Mouse (Mus musculus) hindbrain, embryonic 13.5 days (tissue): ENCODE data around the gene Cd82. TPM values are rescaled to one million over a fixed set of nuclear protein-coding genes. Genes with fewer than 3 reads are reported as not detected.

ENCODE experiments used
- ATAC-seq: fragments of 200-750 bp; cut with Nextera tagmentation; 2 replicates; pipeline ENCODE4 v1.8.0; 2017; ENCODE audit warnings: moderate TSS enrichment; ENCODE audit not compliant: low FRiP score
- H3K27ac ChIP-seq: fragments of 300-500 bp; sonication (generic); 2 replicates; pipeline ENCODE4 v1.5.1; 2015; ENCODE audit warnings: inconsistent platforms, mild to moderate bottlenecking, moderate library complexity
- H3K27me3 ChIP-seq: fragments of 300-500 bp; sonication (generic); 2 replicates; pipeline ENCODE4 v1.6.1; 2015; ENCODE audit warnings: mild to moderate bottlenecking, inconsistent platforms
- H3K36me3 ChIP-seq: fragments of 300-500 bp; sonication (generic); 2 replicates; pipeline ENCODE4 v1.6.1; 2015; ENCODE audit warnings: mild to moderate bottlenecking, inconsistent platforms
- H3K4me1 ChIP-seq: fragments of 300-500 bp; sonication (generic); replicated peaks from 2 replicates; pipeline ENCODE4 v1.6.1; 2015; ENCODE audit warnings: inconsistent platforms
- H3K4me2 ChIP-seq: fragments of 300-500 bp; sonication (generic); 2 replicates; pipeline ENCODE4 v1.6.1; 2015; ENCODE audit warnings: inconsistent platforms, mild to moderate bottlenecking, moderate library complexity
- H3K4me3 ChIP-seq: fragments of 300-500 bp; sonication (generic); 2 replicates; pipeline ENCODE4 v1.5.1; 2015; ENCODE audit warnings: mild to moderate bottlenecking, inconsistent platforms
- H3K9ac ChIP-seq: fragments of 300-500 bp; sonication (generic); 2 replicates; pipeline ENCODE4 v1.6.1; 2015; ENCODE audit warnings: mild to moderate bottlenecking, inconsistent platforms
- H3K9me3 ChIP-seq: fragments of 300-500 bp; sonication (generic); 2 replicates; pipeline ENCODE4 v1.6.1; 2016; ENCODE audit warnings: inconsistent platforms
- WGBS: fragments of 180-500 bp; shearing (Covaris S2); methylation state at CpG from one replicate; pipeline ENCODE4 v1.1.7; 2015; 5-methylcytosine and 5-hydroxymethylcytosine counted together
- polyA plus RNA-seq: library from polyadenylated mRNA; unstranded; fragments of >200 nt; fragmentation: Nextera tagmentation; extraction: Ambion mirVana; gene quantifications from 2 replicates; pipeline ENCODE4 v1.2.1, GENCODE M21; 2015

Cd82 gene
- polyA plus RNA-seq, 1 experiment from 2014 or later: 23.7 TPM

- Histone ChIP-seq H3K36me3 (no peaks in the 10 kb centered on the region), H3K9ac (peak overlapping the region; percentile 49; the same call in 1 of the 2 replicates)
These were observed 44.5 kb downstream of the Cd82 start for GRCm38 (mm10) chr2:93418396-93418795.

GRCm38 (mm10) chr2:93416874-93417709 lies 45.8 kb downstream of the Cd82 start:
- Histone ChIP-seq H3K36me3 (no peaks in the 10 kb centered on the region), H3K4me3 (no peak overlapping the region), H3K27me3 (peaks cover 17% of the 10 kb centered on the region; the same call in 1 of the 2 replicates), H3K9me3 (no peaks in the 10 kb centered on the region), H3K4me1 (peaks cover 18% of the 10 kb centered on the region), H3K27ac (no peak overlapping the region), H3K4me2 (no peak overlapping the region), H3K9ac (no peak overlapping the region)
- ATAC-seq: no peak
- 84% methylated on average over 12 of the region's 12 CpGs for WGBS

More at GRCm38 (mm10) chr2:93418396-93418795, 44.5 kb downstream of the Cd82 start:
- peaks cover 17% of the 10 kb centered on the region; the same call in 1 of the 2 replicates for H3K27me3 ChIP-seq
- ATAC-seq: peak; percentile 69
- WGBS: 11% methylated on average over 8 of the region's 8 CpGs
- H3K4me3 ChIP-seq: no peak overlapping the region
- H3K27ac ChIP-seq: no peak overlapping the region
- peaks cover 9% of the 10 kb centered on the region for H3K4me1 ChIP-seq
- no peaks in the 10 kb centered on the region for H3K9me3 ChIP-seq
- H3K4me2 ChIP-seq: no peak overlapping the region

GRCm38 (mm10) chr2:93415281-93415680 lies 47.7 kb downstream of the Cd82 start:
- no peaks in the 10 kb centered on the region for H3K9me3 ChIP-seq
- H3K4me2 ChIP-seq: no peak overlapping the region
- no peak overlapping the region for H3K4me3 ChIP-seq
- H3K27me3 ChIP-seq: peaks cover 12% of the 10 kb centered on the region; the same call in 1 of the 2 replicates
- H3K27ac ChIP-seq: no peak overlapping the region
- WGBS: 41% methylated on average over 5 of the region's 5 CpGs
- no peak for ATAC-seq
- H3K36me3 ChIP-seq: no peaks in the 10 kb centered on the region
- peaks cover 36% of the 10 kb centered on the region for H3K4me1 ChIP-seq
- no peak overlapping the region for H3K9ac ChIP-seq

- no peak for ATAC-seq
- 82% methylated on average over 9 of the region's 9 CpGs for WGBS
These were observed 48.8 kb downstream of the Cd82 start for GRCm38 (mm10) chr2:93414163-93414562.

DNA sequence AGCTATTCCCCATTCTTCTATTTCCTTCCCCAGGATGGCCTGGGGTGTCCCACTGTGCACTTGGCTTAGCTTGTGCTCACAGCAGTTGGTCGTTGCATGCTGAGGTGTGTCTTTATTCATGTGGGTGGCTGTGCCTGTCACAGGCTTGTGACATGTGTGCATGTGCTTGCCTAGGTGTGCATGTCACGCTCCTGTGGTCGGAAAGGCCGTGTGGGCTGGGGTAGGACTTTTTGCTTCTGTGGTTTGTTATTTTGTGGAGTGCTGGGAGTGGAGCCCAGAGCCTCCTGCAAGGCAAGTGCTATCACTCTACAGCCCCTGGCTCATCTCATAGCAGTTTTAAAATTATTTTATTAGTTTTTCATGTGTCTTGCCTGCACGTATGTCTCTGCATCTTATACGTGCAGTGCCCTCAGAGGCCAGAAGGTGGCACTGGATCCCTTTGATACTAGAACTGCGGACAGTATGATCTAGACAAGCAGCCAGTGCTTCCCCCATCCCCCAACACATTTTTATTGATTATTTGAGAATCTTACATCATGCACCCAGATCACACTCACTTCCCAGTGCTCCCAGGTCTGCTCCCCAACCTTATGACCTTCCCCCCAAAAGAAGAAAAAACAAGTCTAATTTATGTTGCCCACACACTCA lies 49.4 kb downstream of the Cd82 start:
- Histone ChIP-seq H3K27ac (0 out of 2 replicates have a peak overlapping the region, but pooled peaks have one; percentile 19), H3K9me3 (no peaks in the 10 kb centered on the region), H3K4me1 (peaks cover 30% of the 10 kb centered on the region), H3K27me3 (0 out of 2 replicates have a peak, but pooled peaks cover 10% of the 10 kb centered on the region), H3K4me3 (no peak overlapping the region), H3K36me3 (no peaks in the 10 kb centered on the region), H3K9ac (no peak overlapping the region), H3K4me2 (no peak overlapping the region)
- ATAC-seq: no peak
- WGBS: 51% methylated on average over 7 of the region's 7 CpGs

More at GRCm38 (mm10) chr2:93414163-93414562, 48.8 kb downstream of the Cd82 start:
- Histone ChIP-seq H3K27me3 (0 out of 2 replicates have a peak, but pooled peaks cover 7% of the 10 kb centered on the region), H3K9me3 (no peaks in the 10 kb centered on the region), H3K4me1 (peaks cover 37% of the 10 kb centered on the region), H3K36me3 (no peaks in the 10 kb centered on the region), H3K27ac (no peak overlapping the region), H3K4me3 (no peak overlapping the region), H3K4me2 (no peak overlapping the region), H3K9ac (no peak overlapping the region)

GRCm38 (mm10) chr2:93412101-93412500 lies 50.8 kb downstream of the Cd82 start:
- WGBS: 58% methylated on average over 4 of the region's 4 CpGs
- H3K27ac ChIP-seq: no peak overlapping the region; the same call in 1 of the 2 replicates
- no peak for ATAC-seq

DNA sequence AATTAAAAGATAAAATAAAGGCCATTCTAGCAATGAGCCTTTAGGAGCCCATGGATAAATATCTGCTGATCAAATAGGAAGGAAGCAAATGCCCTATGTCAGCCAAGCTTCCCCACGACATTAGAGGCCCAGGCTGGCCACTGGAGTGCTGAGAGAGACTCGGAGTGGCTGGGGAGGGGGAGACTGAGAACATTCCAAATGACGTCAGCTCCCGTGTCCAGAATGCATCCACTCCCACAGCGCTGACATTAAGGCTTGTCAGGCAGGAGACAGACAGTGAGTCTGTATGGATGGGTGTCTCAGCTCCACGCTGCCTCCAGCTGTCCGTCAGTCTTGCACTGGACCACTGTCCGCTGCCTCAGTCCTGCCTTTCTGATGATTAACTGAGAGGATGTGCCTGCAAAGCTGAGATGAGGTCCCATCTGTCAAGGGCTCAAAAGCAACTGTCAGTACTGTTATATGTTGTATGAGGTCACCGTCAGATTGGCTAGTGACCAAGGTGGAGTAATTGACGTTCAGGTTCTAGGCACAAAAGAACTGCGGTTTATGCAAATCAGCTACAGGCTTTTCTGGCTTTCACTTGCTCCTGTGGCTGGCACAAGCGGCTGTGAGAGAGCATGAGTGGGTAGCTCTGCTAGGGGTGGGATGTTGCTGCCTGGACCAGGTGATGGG lies 51.9 kb downstream of the Cd82 start:
- 0 out of 2 replicates have a peak overlapping the region, but pooled peaks have one; percentile 20 for H3K27ac ChIP-seq
- no peaks in the 10 kb centered on the region for H3K9me3 ChIP-seq
- H3K36me3 ChIP-seq: no peaks in the 10 kb centered on the region
- WGBS: 26% methylated on average over 12 of the region's 12 CpGs
- no peak overlapping the region for H3K4me3 ChIP-seq
- peak; percentile 22; the same call in 1 of the 2 replicates for ATAC-seq
- no peak overlapping the region for H3K4me2 ChIP-seq
- peaks cover 30% of the 10 kb centered on the region for H3K4me1 ChIP-seq
- H3K9ac ChIP-seq: no peak overlapping the region
- 0 out of 2 replicates have a peak, but pooled peaks cover 6% of the 10 kb centered on the region for H3K27me3 ChIP-seq

More at GRCm38 (mm10) chr2:93412101-93412500, 50.8 kb downstream of the Cd82 start:
- no peaks in the 10 kb centered on the region for H3K9me3 ChIP-seq
- H3K36me3 ChIP-seq: no peaks in the 10 kb centered on the region
- no peak overlapping the region for H3K4me3 ChIP-seq
- 0 out of 2 replicates have a peak, but pooled peaks cover 10% of the 10 kb centered on the region for H3K27me3 ChIP-seq
- peaks cover 30% of the 10 kb centered on the region for H3K4me1 ChIP-seq
- no peak overlapping the region for H3K4me2 ChIP-seq
- no peak overlapping the region for H3K9ac ChIP-seq

- H3K9ac ChIP-seq: no peak overlapping the region
- H3K4me1 ChIP-seq: peaks cover 9% of the 10 kb centered on the region
- ATAC-seq: peak; percentile 55
- no peak overlapping the region for H3K4me2 ChIP-seq
- no peaks in the 10 kb centered on the region for H3K36me3 ChIP-seq
- no peaks in the 10 kb centered on the region for H3K9me3 ChIP-seq
- no peak overlapping the region for H3K27ac ChIP-seq
- 44% methylated on average over 7 of the region's 7 CpGs for WGBS
- 0 out of 2 replicates have a peak, but pooled peaks cover 3% of the 10 kb centered on the region for H3K27me3 ChIP-seq
- no peak overlapping the region for H3K4me3 ChIP-seq
These were observed 57.9 kb downstream of the Cd82 start for GRCm38 (mm10) chr2:93405017-93405425.

- H3K27ac ChIP-seq: no peak overlapping the region
- H3K36me3 ChIP-seq: no peaks in the 10 kb centered on the region
- H3K9me3 ChIP-seq: no peaks in the 10 kb centered on the region
- peaks cover 9% of the 10 kb centered on the region for H3K4me1 ChIP-seq
- ATAC-seq: no peak
- H3K4me3 ChIP-seq: no peak overlapping the region
- no peak overlapping the region for H3K4me2 ChIP-seq
- H3K27me3 ChIP-seq: 0 out of 2 replicates have a peak, but pooled peaks cover 3% of the 10 kb centered on the region
- no peak overlapping the region for H3K9ac ChIP-seq
- WGBS: 37% methylated on average over 4 of the region's 4 CpGs
These were observed 58.8 kb downstream of the Cd82 start for GRCm38 (mm10) chr2:93404169-93404568.

DNA sequence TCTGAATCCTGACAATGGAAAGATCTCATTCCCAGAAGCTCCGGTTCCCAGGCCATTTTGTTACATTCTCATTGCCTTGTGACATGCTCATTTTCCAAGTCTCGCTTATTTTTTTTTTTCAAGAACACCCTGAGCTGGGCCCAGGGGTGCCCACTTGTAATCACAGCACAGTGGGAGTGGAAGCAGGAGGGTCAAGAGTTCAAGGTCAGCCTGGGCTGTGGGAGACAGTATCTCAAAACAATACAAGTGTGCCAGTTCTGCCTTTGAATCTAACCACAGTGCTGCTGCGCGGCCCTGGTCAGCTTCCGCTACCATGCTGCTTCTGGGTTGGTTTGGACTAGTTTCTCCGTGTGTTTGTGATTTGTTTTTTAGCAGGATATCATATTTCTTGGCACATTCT lies 59.7 kb downstream of the Cd82 start:
- H3K27me3 ChIP-seq: no peaks in the 10 kb centered on the region
- H3K9ac ChIP-seq: no peak overlapping the region
- peaks cover 9% of the 10 kb centered on the region for H3K4me1 ChIP-seq
- H3K4me2 ChIP-seq: no peak overlapping the region
- no peak overlapping the region for H3K27ac ChIP-seq
- H3K9me3 ChIP-seq: no peaks in the 10 kb centered on the region
- ATAC-seq: no peak
- H3K4me3 ChIP-seq: no peak overlapping the region
- no peaks in the 10 kb centered on the region for H3K36me3 ChIP-seq
- 79% methylated on average over 6 of the region's 6 CpGs for WGBS

- peaks cover 27% of the 10 kb centered on the region for H3K4me1 ChIP-seq
- 0 out of 2 replicates have a peak, but pooled peaks have one; percentile 25 for ATAC-seq
- peaks cover 3% of the 10 kb centered on the region; the same call in 1 of the 2 replicates for H3K36me3 ChIP-seq
- H3K27ac ChIP-seq: peak overlapping the region; percentile 69; the same call in 1 of the 2 replicates
- 39% methylated on average over 6 of the region's 6 CpGs for WGBS
- no peak overlapping the region for H3K9ac ChIP-seq
- no peak overlapping the region for H3K4me2 ChIP-seq
- H3K27me3 ChIP-seq: no peaks in the 10 kb centered on the region
- 0 out of 2 replicates have a peak, but pooled peaks cover 3% of the 10 kb centered on the region for H3K9me3 ChIP-seq
- no peak overlapping the region for H3K4me3 ChIP-seq
These were observed 71.7 kb downstream of the Cd82 start for GRCm38 (mm10) chr2:93391198-93391597.
